Mouse (Mus musculus): Measurements from ENCODE around the gene Gmppa. TPM values are rescaled to one million over a fixed set of nuclear protein-coding genes. Genes with fewer than 3 reads are reported as not detected.

Gene Gmppa
- polyA plus RNA-seq, 2 experiments = 22.8 to 34.3 TPM

DNA sequence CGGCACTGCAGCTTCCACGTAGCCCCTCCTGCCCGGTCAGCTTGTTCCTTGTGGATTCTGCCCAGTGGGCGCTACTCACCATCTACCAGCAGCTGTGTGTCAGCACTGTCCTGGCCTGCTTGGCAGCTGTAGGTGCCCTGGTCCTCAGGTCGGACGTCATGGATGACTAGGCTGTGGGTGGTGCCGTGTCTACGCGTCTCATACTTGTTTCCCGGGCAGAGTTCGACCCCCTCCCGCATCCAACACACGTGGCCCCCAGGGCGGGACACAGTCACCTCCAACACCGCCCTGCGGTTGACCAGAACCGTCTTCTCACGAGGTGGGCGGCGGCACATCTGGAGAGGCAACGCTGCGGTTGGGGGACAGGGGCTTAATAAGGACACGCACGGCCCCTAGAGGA, 50.8 kb downstream of the Gmppa start:
- TF ChIP-seq CTCF (IDR thresholded peaks at IDR 0.05; ENCODE audit: low read depth) (no peak), EP300 (IDR thresholded peaks at IDR 0.05; ENCODE audit: low read depth) (no peak)
- WGBS (ENCODE audit: insufficient replicate concordance) = 6% methylated on average over 24 of the region's 24 CpGs
- Histone ChIP-seq H3K9me3 (ENCODE audit: control insufficient read depth, low read length) (no peaks in the 10 kb centered on the region), H3K9ac (replicated peaks) (no peak overlapping the region), H3K4me2 (ENCODE audit: low read depth) (no peak overlapping the region), H3K4me1 (replicated peaks; ENCODE audit: control insufficient read depth in 2 of 2, insufficient read depth in 2 of 2, low read length in 1 of 2) (no peaks in the 10 kb centered on the region), H3K4me3 (ENCODE audit: insufficient read depth in 1 of 2, low read depth in 2 of 2, low read length in 2 of 2) (no peak overlapping the region), H3K36me3 (replicated peaks; ENCODE audit: control insufficient read depth, insufficient read depth, low read depth) (no peaks in the 10 kb centered on the region), H3K27ac (no peak overlapping the region), H3K27me3 (ENCODE audit: control insufficient read depth, insufficient read depth, low read length) (peaks cover 58% of the 10 kb centered on the region)
- ATAC-seq (ENCODE audit: insufficient read depth) (no peak), DNase-seq (ENCODE audit: low read depth in 3 of 3, low spot score in 3 of 3) (no peak)

- 3% methylated on average over 13 of the region's 13 CpGs for WGBS (ENCODE audit: insufficient replicate concordance)
- TF ChIP-seq CTCF (IDR thresholded peaks at IDR 0.05; ENCODE audit: low read depth) (no peak), EP300 (IDR thresholded peaks at IDR 0.05; ENCODE audit: low read depth) (no peak)
- H3K27ac ChIP-seq = no peak overlapping the region
- H3K4me1 ChIP-seq (replicated peaks; ENCODE audit: control insufficient read depth in 2 of 2, insufficient read depth in 2 of 2, low read length in 1 of 2) = no peaks in the 10 kb centered on the region
- peak overlapping the region; percentile 52 for H3K4me2 ChIP-seq (ENCODE audit: low read depth)
- DNase-seq (ENCODE audit: low read depth in 3 of 3, low spot score in 3 of 3) (no peak), ATAC-seq (ENCODE audit: insufficient read depth) (no peak)
- H3K27me3 ChIP-seq (ENCODE audit: control insufficient read depth, insufficient read depth, low read length) = peaks cover 56% of the 10 kb centered on the region
- no peaks in the 10 kb centered on the region for H3K36me3 ChIP-seq (replicated peaks; ENCODE audit: control insufficient read depth, insufficient read depth, low read depth)
- H3K9ac ChIP-seq (replicated peaks) = no peak overlapping the region
- H3K9me3 ChIP-seq (ENCODE audit: control insufficient read depth, low read length) = no peaks in the 10 kb centered on the region
- peak overlapping the region; percentile 29 to 45 for H3K4me3 ChIP-seq (ENCODE audit: insufficient read depth in 1 of 2, low read depth in 2 of 2, low read length in 2 of 2)
These were observed 51.3 kb downstream of the Gmppa start for GRCm38 (mm10) chr1:75487040-75487404.

DNA sequence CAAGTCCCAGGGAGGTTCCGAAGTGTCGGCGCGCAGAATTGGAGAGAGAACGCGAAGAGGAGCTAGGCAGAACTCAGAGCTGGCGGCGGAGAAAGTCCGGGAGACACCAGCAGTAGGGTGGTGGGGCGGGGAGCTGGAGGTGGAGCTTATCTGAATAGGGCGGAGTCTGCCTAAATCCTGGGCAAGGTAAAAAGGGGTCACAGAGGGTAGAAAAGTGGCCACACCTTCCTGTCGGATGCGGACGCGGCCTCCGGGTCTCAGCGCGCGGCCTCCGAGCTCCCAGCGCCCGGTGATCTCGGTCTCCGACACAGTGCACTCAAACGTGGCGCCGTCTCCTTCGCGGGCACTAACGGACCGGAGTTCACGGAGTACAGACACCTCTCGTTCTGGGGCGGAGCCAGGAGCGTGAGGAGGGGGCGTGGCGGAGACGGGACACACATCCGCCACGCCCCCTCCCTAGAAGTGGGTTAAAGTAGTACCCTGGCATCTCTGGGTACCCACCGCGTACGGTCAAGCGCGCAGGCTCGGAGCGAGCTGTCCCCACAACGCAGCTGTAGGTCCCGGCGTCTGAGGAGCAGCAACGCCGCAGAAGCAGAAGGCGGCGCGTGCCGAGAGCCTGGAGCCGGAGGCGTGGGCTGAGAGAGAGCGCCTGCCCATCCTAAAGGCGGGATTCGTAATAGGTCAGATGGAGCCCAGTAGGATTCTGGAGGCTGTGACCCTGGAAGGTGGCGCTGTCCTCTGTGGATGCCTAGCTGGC, 51.9 kb downstream of the Gmppa start:
- Histone ChIP-seq H3K9ac (replicated peaks) (no peak overlapping the region), H3K4me1 (replicated peaks; ENCODE audit: control insufficient read depth in 2 of 2, insufficient read depth in 2 of 2, low read length in 1 of 2) (no peaks in the 10 kb centered on the region), H3K27ac (no peak overlapping the region), H3K36me3 (replicated peaks; ENCODE audit: control insufficient read depth, insufficient read depth, low read depth) (no peaks in the 10 kb centered on the region), H3K9me3 (ENCODE audit: control insufficient read depth, low read length) (no peaks in the 10 kb centered on the region), H3K4me2 (ENCODE audit: low read depth) (peak overlapping the region; percentile 52), H3K27me3 (ENCODE audit: control insufficient read depth, insufficient read depth, low read length) (peaks cover 50% of the 10 kb centered on the region), H3K4me3 (ENCODE audit: insufficient read depth in 1 of 2, low read depth in 2 of 2, low read length in 2 of 2) (peak overlapping the region; percentile 29 to 45)
- TF ChIP-seq EP300 (IDR thresholded peaks at IDR 0.05; ENCODE audit: low read depth) (no peak), CTCF (IDR thresholded peaks at IDR 0.05; ENCODE audit: low read depth) (0 out of 2 replicates have a peak, but pooled peaks have one; percentile 9)
- ATAC-seq (ENCODE audit: insufficient read depth) = peak; percentile 61
- DNase-seq (ENCODE audit: low read depth in 3 of 3, low spot score in 3 of 3) = no peak
- WGBS (ENCODE audit: insufficient replicate concordance) = 1% methylated on average over 62 of the region's 62 CpGs

- Histone ChIP-seq H3K27me3 (ENCODE audit: control insufficient read depth, insufficient read depth, low read length) (peaks cover 31% of the 10 kb centered on the region), H3K9ac (replicated peaks) (no peak overlapping the region)
These were observed 55.2 kb downstream of the Gmppa start for GRCm38 (mm10) chr1:75490785-75491551.

DNA sequence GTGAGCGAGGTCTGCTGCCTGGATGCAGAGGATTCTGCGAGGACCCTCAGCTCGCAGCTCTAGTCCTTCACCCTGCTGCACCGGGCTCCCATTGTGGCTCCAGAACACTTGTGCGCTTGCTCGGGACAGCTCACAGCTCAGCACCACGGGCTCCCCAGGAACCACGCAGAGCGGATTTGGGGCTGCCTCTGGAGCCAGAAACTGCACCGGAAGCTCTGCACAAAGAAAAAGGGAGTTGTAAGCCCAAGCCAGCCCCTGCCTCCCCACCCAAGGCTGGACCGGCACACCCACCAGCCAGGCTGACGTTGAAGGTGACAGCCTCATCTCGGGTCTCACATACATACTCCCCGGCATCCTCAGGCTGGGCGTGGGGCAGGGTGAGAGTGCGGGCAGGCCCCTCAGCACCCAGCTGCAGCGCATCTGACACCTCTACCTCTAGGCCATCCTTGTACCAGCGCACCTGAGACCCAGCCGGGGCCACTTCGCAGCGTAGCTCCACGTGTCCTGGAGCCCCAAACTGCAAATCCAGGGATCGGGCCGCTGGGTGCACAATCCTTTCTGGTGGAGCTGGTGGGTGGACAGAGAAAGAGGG, 56.9 kb downstream of the Gmppa start:
- no peaks in the 10 kb centered on the region for H3K36me3 ChIP-seq (replicated peaks; ENCODE audit: control insufficient read depth, insufficient read depth, low read depth)
- TF ChIP-seq EP300 (IDR thresholded peaks at IDR 0.05; ENCODE audit: low read depth) = no peak
- no peak for TF ChIP-seq CTCF (IDR thresholded peaks at IDR 0.05; ENCODE audit: low read depth)
- H3K9ac ChIP-seq (replicated peaks) = no peak overlapping the region
- 49% methylated on average over 24 of the region's 24 CpGs for WGBS (ENCODE audit: insufficient replicate concordance)
- peaks cover 14% of the 10 kb centered on the region for H3K27me3 ChIP-seq (ENCODE audit: control insufficient read depth, insufficient read depth, low read length)
- H3K4me2 ChIP-seq (ENCODE audit: low read depth) = no peak overlapping the region
- DNase-seq (ENCODE audit: low read depth in 3 of 3, low spot score in 3 of 3) (no peak), ATAC-seq (ENCODE audit: insufficient read depth) (no peak)
- H3K4me3 ChIP-seq (ENCODE audit: insufficient read depth in 1 of 2, low read depth in 2 of 2, low read length in 2 of 2) = no peak overlapping the region
- H3K27ac ChIP-seq = no peak overlapping the region
- no peaks in the 10 kb centered on the region for H3K4me1 ChIP-seq (replicated peaks; ENCODE audit: control insufficient read depth in 2 of 2, insufficient read depth in 2 of 2, low read length in 1 of 2)
- no peaks in the 10 kb centered on the region for H3K9me3 ChIP-seq (ENCODE audit: control insufficient read depth, low read length)

More at GRCm38 (mm10) chr1:75490785-75491551, 55.2 kb downstream of the Gmppa start:
- no peak for ATAC-seq (ENCODE audit: insufficient read depth)
- Histone ChIP-seq H3K9me3 (ENCODE audit: control insufficient read depth, low read length) (no peaks in the 10 kb centered on the region), H3K36me3 (replicated peaks; ENCODE audit: control insufficient read depth, insufficient read depth, low read depth) (no peaks in the 10 kb centered on the region), H3K4me2 (ENCODE audit: low read depth) (no peak overlapping the region), H3K27ac (no peak overlapping the region), H3K4me3 (ENCODE audit: insufficient read depth in 1 of 2, low read depth in 2 of 2, low read length in 2 of 2) (no peak overlapping the region), H3K4me1 (replicated peaks; ENCODE audit: control insufficient read depth in 2 of 2, insufficient read depth in 2 of 2, low read length in 1 of 2) (no peaks in the 10 kb centered on the region)
- DNase-seq (ENCODE audit: low read depth in 3 of 3, low spot score in 3 of 3) = no peak
- no peak for TF ChIP-seq EP300 (IDR thresholded peaks at IDR 0.05; ENCODE audit: low read depth)
- WGBS (ENCODE audit: insufficient replicate concordance) = 72% methylated on average over 34 of the region's 34 CpGs

Other genes starting within 250 kb of the Gmppa start
- 6.3 and 7.6 TPM in 2 replicates for gene Ankzf1, start 243.8 kb upstream of the Gmppa start, polyA plus RNA-seq (2012; rRNA removed)
- gene Ankzf1, start 243.8 kb upstream of the Gmppa start, polyA plus RNA-seq (2014; fragmentation: Nextera tagmentation; extraction: Ambion mirVana) = 4.8 and 7.2 TPM in 2 replicates
- 17.4 and 23.6 TPM in 2 replicates for gene Atg9a, start 243.7 kb upstream of the Gmppa start, polyA plus RNA-seq (2012; rRNA removed)
- gene Atg9a, start 243.7 kb upstream of the Gmppa start, polyA plus RNA-seq (2014; fragmentation: Nextera tagmentation; extraction: Ambion mirVana) = 16.4 and 18.3 TPM in 2 replicates
- gene Glb1l, start 225.1 kb upstream of the Gmppa start, polyA plus RNA-seq (2012; rRNA removed) = 4.0 and 4.9 TPM in 2 replicates
- gene Glb1l, start 225.1 kb upstream of the Gmppa start, polyA plus RNA-seq (2014; fragmentation: Nextera tagmentation; extraction: Ambion mirVana) = 3.2 and 4.3 TPM in 2 replicates
- gene Stk16, start 225.1 kb upstream of the Gmppa start, polyA plus RNA-seq (2012; rRNA removed) = 76.3 and 93.3 TPM in 2 replicates
- gene Stk16, start 225.1 kb upstream of the Gmppa start, polyA plus RNA-seq (2014; fragmentation: Nextera tagmentation; extraction: Ambion mirVana) = 61.8 and 66.1 TPM in 2 replicates
- gene Tuba4a, start 216.1 kb upstream of the Gmppa start, polyA plus RNA-seq (2012; rRNA removed) = 155 and 168 TPM in 2 replicates
- gene Tuba4a, start 216.1 kb upstream of the Gmppa start, polyA plus RNA-seq (2014; fragmentation: Nextera tagmentation; extraction: Ambion mirVana) = 346 and 362 TPM in 2 replicates
- gene A630095N17Rik, start 203.8 kb upstream of the Gmppa start, polyA plus RNA-seq (2012; rRNA removed) = not detected in 2 replicates
- gene A630095N17Rik, start 203.8 kb upstream of the Gmppa start, polyA plus RNA-seq (2014; fragmentation: Nextera tagmentation; extraction: Ambion mirVana) = 0.22 TPM in 1 of 2 replicates, not detected in the other
- 17.6 and 21.1 TPM in 2 replicates for gene Dnajb2, start 199.5 kb upstream of the Gmppa start, polyA plus RNA-seq (2012; rRNA removed)
- 11.1 and 12.5 TPM in 2 replicates for gene Dnajb2, start 199.5 kb upstream of the Gmppa start, polyA plus RNA-seq (2014; fragmentation: Nextera tagmentation; extraction: Ambion mirVana)
- gene Ptprn, start 171.4 kb upstream of the Gmppa start, polyA plus RNA-seq (2012; rRNA removed) = 0.26 and 0.28 TPM in 2 replicates
- gene Ptprn, start 171.4 kb upstream of the Gmppa start, polyA plus RNA-seq (2014; fragmentation: Nextera tagmentation; extraction: Ambion mirVana) = 0.08 and 0.17 TPM in 2 replicates
- not detected in 2 replicates for gene Resp18, start 157.5 kb upstream of the Gmppa start, polyA plus RNA-seq (2012; rRNA removed)
- not detected in 2 replicates for gene Resp18, start 157.5 kb upstream of the Gmppa start, polyA plus RNA-seq (2014; fragmentation: Nextera tagmentation; extraction: Ambion mirVana)
- 35.6 and 39.3 TPM in 2 replicates for gene Dnpep, start 117.9 kb upstream of the Gmppa start, polyA plus RNA-seq (2012; rRNA removed)
- gene Dnpep, start 117.9 kb upstream of the Gmppa start, polyA plus RNA-seq (2014; fragmentation: Nextera tagmentation; extraction: Ambion mirVana) = 43.4 and 48.4 TPM in 2 replicates
- gene Des, start 75.6 kb upstream of the Gmppa start, polyA plus RNA-seq (2012; rRNA removed) = 1.1 TPM in 2 replicates
- 1.4 and 2.1 TPM in 2 replicates for gene Des, start 75.6 kb upstream of the Gmppa start, polyA plus RNA-seq (2014; fragmentation: Nextera tagmentation; extraction: Ambion mirVana)
- 8.4 and 8.5 TPM in 2 replicates for gene Speg, start 60.6 kb upstream of the Gmppa start, polyA plus RNA-seq (2012; rRNA removed)
- gene Speg, start 60.6 kb upstream of the Gmppa start, polyA plus RNA-seq (2014; fragmentation: Nextera tagmentation; extraction: Ambion mirVana) = 8.4 and 9.5 TPM in 2 replicates
- gene Asic4, start 14.5 kb downstream of the Gmppa start, polyA plus RNA-seq (2012; rRNA removed) = 0.03 TPM in 2 replicates
- gene Asic4, start 14.5 kb downstream of the Gmppa start, polyA plus RNA-seq (2014; fragmentation: Nextera tagmentation; extraction: Ambion mirVana) = not detected in 2 replicates
- 5.0 and 5.2 TPM in 2 replicates for gene Chpf, start 43.4 kb downstream of the Gmppa start, polyA plus RNA-seq (2012; rRNA removed)
- gene Chpf, start 43.4 kb downstream of the Gmppa start, polyA plus RNA-seq (2014; fragmentation: Nextera tagmentation; extraction: Ambion mirVana) = 2.8 and 3.6 TPM in 2 replicates
- gene Tmem198, start 43.6 kb downstream of the Gmppa start, polyA plus RNA-seq (2012; rRNA removed) = 0.13 and 0.18 TPM in 2 replicates
- gene Tmem198, start 43.6 kb downstream of the Gmppa start, polyA plus RNA-seq (2014; fragmentation: Nextera tagmentation; extraction: Ambion mirVana) = 0.09 TPM in 1 of 2 replicates, not detected in the other
- 7.7 and 9.7 TPM in 2 replicates for gene Obsl1, start 70.5 kb downstream of the Gmppa start, polyA plus RNA-seq (2012; rRNA removed)
- gene Obsl1, start 70.5 kb downstream of the Gmppa start, polyA plus RNA-seq (2014; fragmentation: Nextera tagmentation; extraction: Ambion mirVana) = 5.3 and 6.8 TPM in 2 replicates
- 1.3 and 1.8 TPM in 2 replicates for gene Inha, start 71.1 kb downstream of the Gmppa start, polyA plus RNA-seq (2012; rRNA removed)
- gene Inha, start 71.1 kb downstream of the Gmppa start, polyA plus RNA-seq (2014; fragmentation: Nextera tagmentation; extraction: Ambion mirVana) = 0.17 and 0.28 TPM in 2 replicates
- 5.8 and 5.9 TPM in 2 replicates for gene Stk11ip, start 85.6 kb downstream of the Gmppa start, polyA plus RNA-seq (2012; rRNA removed)
- gene Stk11ip, start 85.6 kb downstream of the Gmppa start, polyA plus RNA-seq (2014; fragmentation: Nextera tagmentation; extraction: Ambion mirVana) = 3.4 and 4.2 TPM in 2 replicates
- gene Slc4a3, start 110.3 kb downstream of the Gmppa start, polyA plus RNA-seq (2012; rRNA removed) = 1.2 and 1.4 TPM in 2 replicates
- gene Slc4a3, start 110.3 kb downstream of the Gmppa start, polyA plus RNA-seq (2014; fragmentation: Nextera tagmentation; extraction: Ambion mirVana) = 0.44 and 0.77 TPM in 2 replicates

All from liver, embryonic 14.5 days (tissue).